Mouse (Mus musculus) ovary, postnatal 10 days (tissue): Measurements from ENCODE around the gene Gm6121.
"Not testable (repeated sequence)": the region's sequence is repeated elsewhere in the genome, so short reads cannot be mapped to it uniquely, and the experiment has no call there.

Source experiments
- DNase-seq: peaks from one replicate; pipeline ENCODE4 v3.0.0; 2022; ENCODE audit warnings: low spot score

Gm6121 gene

GRCm38 (mm10) chrX:26935597-26935996 is at the start of gene Gm6121:
TSS of gene Gm6121 (minus strand) at chrX:26935697.
- DNase-seq: not testable (repeated sequence)
